Mouse (Mus musculus) neural tube, embryonic 12.5 days (tissue): ENCODE data around the gene Akap2. TPM values are rescaled to one million over a fixed set of nuclear protein-coding genes. Genes with fewer than 3 reads are reported as not detected.
A peak's percentile ranks its signal among the peaks of the same experiment; 100 is the strongest.

Source experiments
- ATAC-seq: fragments of 200-750 bp; cut with Nextera tagmentation; 2 replicates; pipeline ENCODE4 v1.8.0; 2017; ENCODE audit warnings: low read depth, mild to moderate bottlenecking, moderate TSS enrichment, moderate library complexity; ENCODE audit not compliant: low FRiP score
- H3K27ac ChIP-seq: fragments of 300-500 bp; sonication (generic); 2 replicates; pipeline ENCODE4 v1.5.1; 2016
- H3K27me3 ChIP-seq: fragments of 300-500 bp; sonication (generic); replicated peaks from 2 replicates; pipeline ENCODE4 v1.6.1; 2016; ENCODE audit warnings: mild to moderate bottlenecking
- H3K36me3 ChIP-seq: fragments of 300-500 bp; sonication (generic); 2 replicates; pipeline ENCODE4 v1.6.1; 2016; ENCODE audit warnings: mild to moderate bottlenecking
- H3K4me1 ChIP-seq: fragments of 300-500 bp; sonication (generic); 2 replicates; pipeline ENCODE4 v1.6.1; 2016
- H3K4me2 ChIP-seq: fragments of 300-500 bp; sonication (generic); replicated peaks from 2 replicates; pipeline ENCODE4 v1.6.1; 2016; ENCODE audit warnings: mild to moderate bottlenecking
- H3K4me3 ChIP-seq: fragments of 300-500 bp; sonication (generic); 2 replicates; pipeline ENCODE4 v1.5.1; 2016
- H3K9ac ChIP-seq: fragments of 300-500 bp; sonication (generic); 2 replicates; pipeline ENCODE4 v1.6.1; 2016; ENCODE audit warnings: mild to moderate bottlenecking
- H3K9me3 ChIP-seq: fragments of 300-500 bp; sonication (generic); 2 replicates; pipeline ENCODE4 v1.6.1; 2016; ENCODE audit warnings: mild to moderate bottlenecking
- WGBS: fragments of 180-500 bp; shearing (Covaris S2); methylation state at CpG from one replicate; pipeline ENCODE4 v1.1.7; 2016; 5-methylcytosine and 5-hydroxymethylcytosine counted together
- polyA plus RNA-seq: library from polyadenylated mRNA; unstranded; fragments of >200 nt; fragmentation: Nextera tagmentation; extraction: Ambion mirVana; gene quantifications from 2 replicates; pipeline ENCODE4 v1.2.1, GENCODE M21; 2016

The Akap2 gene
- polyA plus RNA-seq, 1 experiment from 2014 or later = 28.9 TPM

DNA sequence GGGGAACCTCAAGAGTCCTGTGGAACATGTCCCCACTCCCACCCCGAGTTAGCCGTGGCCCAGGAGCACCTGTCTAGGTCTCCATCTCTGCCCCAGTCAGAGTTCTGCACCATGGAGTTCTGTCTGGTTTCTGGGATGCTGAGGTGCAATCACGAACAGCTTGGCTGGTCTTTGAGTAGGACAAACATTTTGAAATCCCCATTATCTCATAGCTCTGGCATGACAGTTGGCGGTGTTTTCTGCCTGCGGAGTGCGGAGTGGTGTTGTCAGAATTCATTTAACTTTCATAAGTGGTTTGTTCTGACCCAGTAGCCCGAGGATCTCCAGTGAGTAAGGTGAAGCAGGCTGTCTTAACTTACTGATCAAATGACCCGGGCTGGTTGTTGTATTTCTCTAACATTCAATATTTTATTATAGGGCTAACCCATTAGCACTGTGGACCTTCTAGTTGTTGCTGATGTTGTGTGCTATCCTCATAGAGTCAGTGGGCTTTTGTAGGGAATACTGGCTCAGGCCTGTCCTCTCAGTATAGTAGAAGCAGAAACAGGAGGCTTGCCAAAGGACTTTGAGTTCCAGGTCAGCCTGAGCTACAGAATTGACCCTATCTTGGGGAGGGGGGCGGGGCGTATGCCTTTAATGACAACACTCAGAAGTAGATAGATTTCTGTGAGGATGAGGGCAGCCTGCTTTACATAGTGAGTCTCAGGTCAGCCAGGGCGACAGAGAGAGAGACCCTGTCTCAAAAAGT lies 66.6 kb downstream of the Akap2 start:
- H3K27ac ChIP-seq = no peak overlapping the region
- no peak overlapping the region; the same call in 1 of the 2 replicates for H3K4me3 ChIP-seq
- no peaks in the 10 kb centered on the region for H3K27me3 ChIP-seq
- peaks cover 19% of the 10 kb centered on the region for H3K4me1 ChIP-seq
- WGBS = 80% methylated on average over 11 of the region's 11 CpGs
- no peaks in the 10 kb centered on the region for H3K36me3 ChIP-seq
- no peak overlapping the region for H3K9ac ChIP-seq
- H3K4me2 ChIP-seq = peak overlapping the region; percentile 61
- ATAC-seq = no peak
- no peaks in the 10 kb centered on the region for H3K9me3 ChIP-seq

DNA sequence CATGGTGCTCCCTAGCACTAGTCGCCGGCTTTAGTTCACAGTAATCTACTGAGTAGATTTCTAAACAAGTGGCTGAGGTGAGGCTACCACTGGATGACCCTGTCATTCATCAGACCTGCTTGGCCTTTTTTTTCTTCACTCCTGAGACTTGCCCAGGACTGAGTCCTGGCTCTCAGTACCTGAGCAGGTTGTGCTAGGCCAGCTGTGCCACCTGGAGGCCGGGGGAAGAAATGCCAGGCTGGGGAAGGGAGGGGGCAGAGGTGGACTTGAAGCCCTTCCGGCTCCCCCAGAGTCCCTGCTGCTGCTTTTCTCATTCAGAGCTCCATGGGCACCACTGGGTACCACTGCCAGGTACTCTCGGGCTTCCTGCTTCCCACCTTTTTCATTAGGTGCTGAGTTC lies 71.3 kb downstream of the Akap2 start:
- 0 out of 2 replicates have a peak, but pooled peaks cover 10% of the 10 kb centered on the region for H3K4me1 ChIP-seq
- no peak for ATAC-seq
- WGBS = 55% methylated on average over 5 of the region's 5 CpGs

DNA sequence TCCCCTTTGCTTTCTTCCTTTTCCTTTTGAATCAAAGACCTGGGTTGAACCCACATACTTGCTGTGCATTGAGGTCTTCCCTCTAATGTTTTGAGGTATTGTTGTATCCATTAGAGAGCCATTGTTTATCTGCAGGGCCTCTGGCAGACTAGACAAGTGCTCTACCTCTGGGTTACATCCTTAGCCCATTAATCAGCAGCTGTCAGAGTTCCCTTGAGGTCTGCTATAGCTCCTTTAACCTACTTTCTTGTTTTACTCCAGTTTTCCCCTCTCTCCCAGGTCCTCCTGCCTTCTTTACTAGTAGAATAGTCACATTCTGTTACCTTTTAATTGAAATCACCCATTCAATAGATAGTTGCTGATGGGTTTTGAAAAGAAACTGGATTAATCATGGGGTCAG lies 71.7 kb downstream of the Akap2 start:
- Histone ChIP-seq H3K36me3 (no peaks in the 10 kb centered on the region), H3K4me1 (0 out of 2 replicates have a peak, but pooled peaks cover 12% of the 10 kb centered on the region), H3K4me2 (no peak overlapping the region), H3K27ac (no peak overlapping the region), H3K4me3 (no peak overlapping the region), H3K9ac (no peak overlapping the region), H3K27me3 (no peaks in the 10 kb centered on the region), H3K9me3 (no peaks in the 10 kb centered on the region)
- no peak for ATAC-seq

More for the DNA sequence above, 71.3 kb downstream of the Akap2 start:
- Histone ChIP-seq H3K27ac (no peak overlapping the region), H3K4me3 (no peak overlapping the region), H3K27me3 (no peaks in the 10 kb centered on the region), H3K36me3 (no peaks in the 10 kb centered on the region), H3K4me2 (no peak overlapping the region), H3K9ac (no peak overlapping the region), H3K9me3 (no peaks in the 10 kb centered on the region)

DNA sequence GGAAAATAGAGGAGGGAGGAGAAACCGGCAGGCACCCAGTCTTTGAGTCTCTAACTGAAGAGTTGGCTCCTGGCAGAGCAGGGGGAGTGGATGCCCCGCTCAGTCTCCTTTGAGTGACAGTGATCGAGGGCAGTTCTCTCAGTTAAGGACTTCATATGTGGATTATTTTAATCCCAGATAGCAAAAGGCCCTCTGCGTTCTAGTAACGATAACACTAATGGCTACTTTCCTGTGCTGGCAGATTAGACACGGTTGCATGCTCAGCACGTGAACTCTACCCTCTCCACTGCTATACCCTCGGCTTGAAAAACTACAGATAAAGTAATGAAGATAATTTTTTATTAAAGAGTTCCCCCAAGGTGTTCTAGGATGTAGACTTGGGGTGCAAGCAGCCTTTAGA lies 76.5 kb downstream of the Akap2 start:
- Histone ChIP-seq H3K9me3 (no peaks in the 10 kb centered on the region), H3K27ac (no peak overlapping the region), H3K9ac (no peak overlapping the region), H3K4me3 (no peak overlapping the region), H3K36me3 (no peaks in the 10 kb centered on the region), H3K27me3 (no peaks in the 10 kb centered on the region), H3K4me2 (no peak overlapping the region), H3K4me1 (peaks cover 19% of the 10 kb centered on the region; the same call in 1 of the 2 replicates)
- no peak for ATAC-seq
- 83% methylated on average over 8 of the region's 8 CpGs for WGBS

DNA sequence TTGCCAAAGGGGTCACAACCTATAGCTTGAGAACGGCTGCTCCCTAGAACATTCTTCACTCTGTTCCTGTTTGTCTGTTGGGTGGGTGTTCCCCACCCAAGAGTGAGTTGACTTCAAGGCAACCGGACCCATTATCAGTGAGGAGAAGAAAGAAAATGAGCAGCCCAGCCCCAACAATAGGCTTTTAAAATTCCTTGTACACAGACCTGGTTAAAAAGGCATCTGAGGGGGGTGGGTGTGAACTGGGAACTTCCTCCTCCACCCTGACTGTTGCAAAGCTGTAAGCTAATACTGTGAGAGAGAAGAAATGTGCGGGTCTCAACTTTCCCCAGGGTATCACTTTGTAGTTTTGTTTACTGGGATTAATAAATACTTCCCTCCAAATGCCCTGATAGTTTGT lies 77.1 kb downstream of the Akap2 start:
- Histone ChIP-seq H3K36me3 (no peaks in the 10 kb centered on the region), H3K9ac (no peak overlapping the region), H3K27me3 (no peaks in the 10 kb centered on the region), H3K4me3 (no peak overlapping the region), H3K9me3 (no peaks in the 10 kb centered on the region), H3K4me1 (peaks cover 13% of the 10 kb centered on the region; the same call in 1 of the 2 replicates), H3K27ac (no peak overlapping the region), H3K4me2 (no peak overlapping the region)
- no peak for ATAC-seq
- 27% methylated on average over 3 of the region's 3 CpGs for WGBS

DNA sequence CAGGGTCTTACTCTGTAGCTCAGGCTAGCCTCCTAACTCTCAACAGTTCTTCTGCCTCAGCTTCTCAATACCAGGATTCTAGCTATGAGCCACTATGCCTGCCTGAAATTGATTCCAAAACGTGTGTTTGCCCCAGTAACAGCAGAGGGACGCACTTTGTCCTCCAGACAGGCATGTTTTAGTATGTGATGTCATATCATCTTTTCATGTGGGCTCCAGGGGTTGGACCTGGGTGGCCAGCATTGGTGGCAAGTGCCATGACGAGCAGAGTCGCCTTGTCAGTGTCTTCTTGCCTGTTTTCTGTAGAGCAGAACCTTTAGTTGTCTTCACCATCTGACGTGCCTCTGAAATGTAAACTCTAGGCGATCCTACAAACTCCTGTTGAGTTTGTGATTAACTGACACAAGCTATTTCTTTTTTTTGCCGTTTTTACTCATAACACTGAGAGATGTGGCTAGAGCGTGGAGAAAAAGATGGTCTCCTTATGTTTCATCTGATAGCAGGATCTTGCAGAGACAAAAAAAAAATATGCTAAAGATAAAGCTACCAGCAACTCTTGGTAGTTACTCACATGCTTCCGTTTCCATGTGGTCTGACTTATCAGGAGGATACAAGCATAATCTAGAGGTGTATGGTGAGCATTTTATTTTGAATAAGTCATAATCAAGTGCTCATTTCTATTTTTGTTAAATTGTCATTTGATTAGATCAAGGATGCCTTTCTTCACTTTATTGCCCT lies 80.3 kb downstream of the Akap2 start:
- Histone ChIP-seq H3K27ac (no peak overlapping the region), H3K9ac (no peak overlapping the region)
- WGBS = 86% methylated on average over 9 of the region's 9 CpGs

DNA sequence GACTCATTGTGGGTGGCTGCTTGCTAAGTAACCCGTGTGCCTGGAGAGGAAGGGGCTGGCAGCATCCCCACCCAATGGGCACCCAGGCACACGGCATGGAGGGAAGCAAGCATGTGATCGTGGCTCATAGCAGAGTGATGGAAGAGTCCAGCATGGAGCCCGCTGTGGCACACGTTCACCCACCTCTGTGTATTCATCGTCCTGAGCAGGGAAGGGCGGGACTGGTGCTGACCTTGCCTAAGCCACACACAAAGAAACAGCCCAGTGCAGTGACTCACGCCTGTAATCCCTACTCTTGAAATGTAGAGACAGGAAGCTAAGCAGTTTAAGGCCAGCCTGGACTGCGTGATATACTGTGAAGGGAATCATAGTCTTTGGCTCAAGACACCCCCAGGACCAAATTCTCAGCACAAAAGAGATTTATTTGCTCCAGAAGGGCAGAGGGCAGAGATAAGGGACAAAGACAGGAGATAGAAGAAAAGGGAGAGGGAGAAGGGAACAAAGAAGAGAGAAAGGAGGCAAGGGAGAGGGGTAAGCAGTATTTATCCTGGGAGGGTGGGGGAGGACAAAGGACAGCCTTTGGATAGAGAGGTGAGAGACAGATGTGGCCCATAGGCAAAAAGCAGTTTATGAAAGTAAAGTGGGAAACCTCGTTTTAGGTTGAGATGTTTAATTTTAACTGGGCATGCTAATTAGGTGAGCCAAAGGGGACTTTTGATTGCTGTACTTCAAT lies 81.0 kb downstream of the Akap2 start:
- peak; percentile 48; the same call in 1 of the 2 replicates for ATAC-seq
- WGBS = 36% methylated on average over 10 of the region's 10 CpGs

More for the DNA sequence above, 80.3 kb downstream of the Akap2 start:
- Histone ChIP-seq H3K36me3 (no peaks in the 10 kb centered on the region), H3K27me3 (no peaks in the 10 kb centered on the region), H3K4me2 (no peak overlapping the region), H3K4me1 (peaks cover 11% of the 10 kb centered on the region; the same call in 1 of the 2 replicates), H3K4me3 (no peak overlapping the region), H3K9me3 (no peaks in the 10 kb centered on the region)
- ATAC-seq = no peak

DNA sequence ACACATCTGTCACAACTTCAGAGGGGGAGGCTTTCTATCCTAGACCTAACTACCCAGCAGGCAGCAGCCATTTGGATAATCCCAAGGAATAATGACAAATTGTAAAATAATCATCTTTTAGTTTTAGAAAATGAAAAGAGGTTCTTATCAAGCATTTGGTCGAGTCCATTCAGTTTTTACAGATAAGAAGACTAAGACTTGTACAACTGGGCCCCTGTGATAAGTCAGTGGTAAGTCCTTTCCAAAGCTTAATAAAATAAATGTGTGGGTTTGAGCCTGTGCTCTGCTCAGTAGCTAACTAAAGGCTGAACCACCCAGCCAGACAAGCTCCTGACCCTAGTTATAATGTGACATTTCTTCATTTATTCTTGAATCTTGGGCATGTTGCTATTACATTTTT lies 81.8 kb downstream of the Akap2 start:
- no peaks in the 10 kb centered on the region for H3K36me3 ChIP-seq
- no peaks in the 10 kb centered on the region for H3K27me3 ChIP-seq
- no peak overlapping the region for H3K4me2 ChIP-seq
- no peak for ATAC-seq
- H3K9me3 ChIP-seq = no peaks in the 10 kb centered on the region
- no peak overlapping the region for H3K9ac ChIP-seq
- WGBS = 74% methylated on average over 1 of the region's 1 CpGs
- no peak overlapping the region for H3K4me3 ChIP-seq
- peaks cover 7% of the 10 kb centered on the region; the same call in 1 of the 2 replicates for H3K4me1 ChIP-seq
- H3K27ac ChIP-seq = no peak overlapping the region

More for the DNA sequence above, 81.0 kb downstream of the Akap2 start:
- peaks cover 11% of the 10 kb centered on the region; the same call in 1 of the 2 replicates for H3K4me1 ChIP-seq
- H3K9ac ChIP-seq = no peak overlapping the region
- no peaks in the 10 kb centered on the region for H3K27me3 ChIP-seq
- H3K36me3 ChIP-seq = no peaks in the 10 kb centered on the region
- H3K4me3 ChIP-seq = no peak overlapping the region
- H3K4me2 ChIP-seq = no peak overlapping the region
- H3K27ac ChIP-seq = no peak overlapping the region
- no peaks in the 10 kb centered on the region for H3K9me3 ChIP-seq

DNA sequence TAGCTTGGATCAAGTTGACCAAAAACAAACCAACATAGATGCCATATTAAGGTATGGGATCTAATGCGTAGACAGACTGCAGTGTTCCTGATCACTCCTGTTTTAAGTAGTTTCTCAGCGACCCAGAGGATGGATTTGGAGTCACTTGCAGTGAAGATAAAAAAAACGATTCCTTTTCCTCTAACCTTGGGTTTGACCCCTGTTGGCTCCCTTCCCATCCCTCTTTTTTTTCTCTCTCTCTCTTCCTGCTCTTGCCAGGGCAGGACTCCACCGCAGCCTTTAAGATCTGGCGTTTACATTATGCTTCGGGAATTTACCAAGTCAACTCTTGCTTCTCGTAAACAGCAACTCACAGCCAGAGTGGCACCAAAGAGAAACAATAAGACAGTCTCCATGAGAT lies 83.8 kb downstream of the Akap2 start:
- H3K27ac ChIP-seq = no peak overlapping the region
- H3K4me2 ChIP-seq = no peak overlapping the region
- no peaks in the 10 kb centered on the region for H3K36me3 ChIP-seq
- no peak for ATAC-seq
- no peaks in the 10 kb centered on the region for H3K9me3 ChIP-seq
- no peak overlapping the region for H3K9ac ChIP-seq
- peaks cover 4% of the 10 kb centered on the region; the same call in 1 of the 2 replicates for H3K4me1 ChIP-seq
- H3K27me3 ChIP-seq = no peaks in the 10 kb centered on the region
- WGBS = 85% methylated on average over 7 of the region's 7 CpGs
- no peak overlapping the region for H3K4me3 ChIP-seq

DNA sequence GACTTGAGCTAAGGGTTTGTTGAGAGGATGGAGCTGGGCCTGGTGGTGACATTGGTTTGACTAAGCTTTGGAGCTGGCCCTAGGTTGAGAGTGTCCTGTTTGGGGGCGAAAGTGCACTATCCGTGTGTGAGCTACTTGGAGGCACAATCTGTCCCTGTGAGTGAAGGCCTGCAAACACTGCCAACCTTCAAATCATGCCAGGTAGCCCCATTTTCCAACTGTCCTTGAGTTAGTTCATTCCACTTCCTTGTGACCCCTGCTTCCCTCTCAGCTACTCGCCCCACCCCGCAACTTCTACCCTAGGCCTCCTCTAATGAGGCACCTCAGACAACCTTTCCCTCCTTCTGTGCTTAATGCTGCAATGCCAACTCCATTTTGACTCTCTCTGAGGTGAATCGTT lies 84.5 kb downstream of the Akap2 start:
- 86% methylated on average over 5 of the region's 5 CpGs for WGBS
- H3K4me1 ChIP-seq = peaks cover 4% of the 10 kb centered on the region; the same call in 1 of the 2 replicates
- no peak overlapping the region for H3K4me3 ChIP-seq
- H3K9me3 ChIP-seq = no peaks in the 10 kb centered on the region
- no peak overlapping the region for H3K27ac ChIP-seq
- no peak for ATAC-seq
- no peak overlapping the region for H3K9ac ChIP-seq
- H3K36me3 ChIP-seq = no peaks in the 10 kb centered on the region
- H3K4me2 ChIP-seq = no peak overlapping the region
- H3K27me3 ChIP-seq = no peaks in the 10 kb centered on the region

DNA sequence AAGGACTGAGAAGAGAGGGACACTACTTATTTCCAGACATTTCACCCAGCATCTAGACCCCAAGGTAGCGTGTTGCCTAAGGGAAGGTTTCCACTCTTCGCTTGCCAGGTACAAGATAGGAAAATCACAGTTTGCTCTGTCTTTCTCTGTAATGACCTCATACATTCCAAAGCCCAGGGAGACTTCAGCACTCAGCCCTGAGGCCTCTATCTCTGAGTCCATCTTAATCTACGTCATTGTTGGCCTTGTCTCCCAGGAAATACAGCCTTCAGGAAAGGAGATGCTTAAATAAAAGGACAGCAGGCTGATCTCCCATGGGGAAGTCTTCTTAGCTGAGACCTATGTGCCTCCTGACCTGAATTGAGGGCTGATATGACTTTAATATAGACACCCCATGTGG lies 85.0 kb downstream of the Akap2 start:
- no peaks in the 10 kb centered on the region for H3K36me3 ChIP-seq
- no peak overlapping the region for H3K9ac ChIP-seq
- H3K27ac ChIP-seq = no peak overlapping the region
- H3K27me3 ChIP-seq = no peaks in the 10 kb centered on the region
- no peak for ATAC-seq
- H3K4me3 ChIP-seq = no peak overlapping the region
- no peak overlapping the region for H3K4me2 ChIP-seq
- H3K4me1 ChIP-seq = peaks cover 4% of the 10 kb centered on the region; the same call in 1 of the 2 replicates
- H3K9me3 ChIP-seq = no peaks in the 10 kb centered on the region
- WGBS = 91% methylated on average over 3 of the region's 3 CpGs

DNA sequence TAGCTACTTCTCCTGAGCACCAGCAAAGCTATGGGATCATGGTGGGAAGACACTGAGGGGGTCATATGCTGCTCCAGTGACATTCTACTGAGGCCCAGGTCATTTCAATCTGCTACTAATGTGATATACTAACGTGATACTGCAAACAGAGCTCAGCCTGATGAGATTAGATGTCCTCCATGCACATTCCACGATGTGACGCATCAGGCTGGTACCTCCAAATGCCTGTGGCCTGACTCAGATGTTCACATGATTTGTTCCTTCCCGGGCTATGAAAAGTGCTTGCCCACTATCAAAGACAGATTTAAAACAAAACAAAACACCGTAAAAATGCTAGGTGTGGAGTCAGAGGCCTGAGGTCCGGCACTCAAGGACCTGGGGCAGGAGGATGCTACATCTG lies 87.4 kb downstream of the Akap2 start:
- Histone ChIP-seq H3K27ac (no peak overlapping the region), H3K9ac (no peak overlapping the region), H3K4me1 (no peaks in the 10 kb centered on the region), H3K4me3 (no peak overlapping the region), H3K4me2 (no peak overlapping the region), H3K9me3 (no peaks in the 10 kb centered on the region), H3K27me3 (no peaks in the 10 kb centered on the region), H3K36me3 (no peaks in the 10 kb centered on the region)
- WGBS = 89% methylated on average over 6 of the region's 6 CpGs
- no peak for ATAC-seq
